Mouse (Mus musculus) lung, postnatal 25 days (tissue): ENCODE measurements around the gene Pdgfd.

Experiments
- DNase-seq: peaks from one replicate; pipeline ENCODE4 v3.0.0; 2022; ENCODE audit warnings: low spot score

Pdgfd gene

GRCm38 (mm10) chr9:6317114-6317513 is 148.7 kb downstream of the Pdgfd start:
- no peak for DNase-seq

GRCm38 (mm10) chr9:6325408-6325807 is 157.0 kb downstream of the Pdgfd start:
- no peak for DNase-seq

- no peak for DNase-seq
Measured at GRCm38 (mm10) chr9:6333499-6333898, 165.1 kb downstream of the Pdgfd start.

- no peak for DNase-seq
Measured at GRCm38 (mm10) chr9:6336236-6336635, 167.9 kb downstream of the Pdgfd start.

GRCm38 (mm10) chr9:6337891-6338290 is 169.5 kb downstream of the Pdgfd start:
- no peak for DNase-seq

- no peak for DNase-seq
Measured at GRCm38 (mm10) chr9:6338344-6338743, 170.0 kb downstream of the Pdgfd start.

GRCm38 (mm10) chr9:6339394-6339793 is 171.0 kb downstream of the Pdgfd start:
- no peak for DNase-seq

GRCm38 (mm10) chr9:6340750-6341149 is 172.4 kb downstream of the Pdgfd start:
- DNase-seq: no peak

GRCm38 (mm10) chr9:6342854-6343253 is 174.5 kb downstream of the Pdgfd start:
- no peak for DNase-seq

GRCm38 (mm10) chr9:6344514-6344913 is 176.1 kb downstream of the Pdgfd start:
- DNase-seq: no peak

GRCm38 (mm10) chr9:6344924-6345323 is 176.5 kb downstream of the Pdgfd start:
- DNase-seq: peak; percentile 16

- DNase-seq: no peak
Measured at GRCm38 (mm10) chr9:6345366-6345765, 177.0 kb downstream of the Pdgfd start.

- DNase-seq: no peak
Measured at GRCm38 (mm10) chr9:6353257-6353960, 185.0 kb downstream of the Pdgfd start.

- no peak for DNase-seq
Measured at GRCm38 (mm10) chr9:6360795-6361194, 192.4 kb downstream of the Pdgfd start.

GRCm38 (mm10) chr9:6366550-6366949 is 198.2 kb downstream of the Pdgfd start:
- DNase-seq: no peak

- peak; percentile 28 for DNase-seq
Measured at GRCm38 (mm10) chr9:6401764-6402163, 233.4 kb downstream of the Pdgfd start.

GRCm38 (mm10) chr9:6406535-6406934 is 238.2 kb downstream of the Pdgfd start:
- DNase-seq: no peak

- DNase-seq: no peak
Measured at GRCm38 (mm10) chr9:6407972-6408371, 239.6 kb downstream of the Pdgfd start.

- no peak for DNase-seq
Measured at GRCm38 (mm10) chr9:6424606-6425005, 256.2 kb downstream of the Pdgfd start.
